Mouse (Mus musculus) adrenal gland, adult 2 months (tissue): Measurements from ENCODE around the gene Brf1. TPM values are rescaled to one million over a fixed set of nuclear protein-coding genes. Genes with fewer than 3 reads are reported as not detected.

Source experiments
- DNase-seq: peaks from one replicate; pipeline ENCODE4 v3.0.0; 2021
- long read RNA-seq: library from polyadenylated mRNA; stranded (forward); transcript quantifications from one replicate; pipeline ENCODE4 v2.0.0, GENCODE M21; 2021
- polyA plus RNA-seq: library from polyadenylated mRNA; depleted of rRNA; stranded (reverse); fragments of >200 nt; gene quantifications from 2 replicates; pipeline ENCODE4 v1.2.3, GENCODE M21; 2012; rRNA removed
- total RNA-seq, 2 experiments: library from RNA; stranded (reverse); gene quantifications; 2 replicates each; pipeline ENCODE4 v1.2.3; 2021

Brf1 gene
- total RNA-seq, result 10 to 100 TPM; 41.9 to 46.8 TPM
- polyA plus RNA-seq, result 70.6 and 71.2 TPM in 2 replicates
- long read RNA-seq, partial matches to known transcripts, result 1 of 10 reads
- long read RNA-seq, other reads (novel, unspliced or antisense), result 8 of 10 reads

- peak; percentile 99 for DNase-seq
These were observed at the start of gene Brf1 for GRCm38 (mm10) chr12:113000294-113001132. Gene Brf1 (minus strand): TSS chr12:113000704.

- no peak for DNase-seq
These were observed 49.3 kb upstream of the Brf1 start for GRCm38 (mm10) chr12:113049836-113050235.

- DNase-seq, result no peak
These were observed 47.6 kb upstream of the Brf1 start for GRCm38 (mm10) chr12:113048103-113048502.

- DNase-seq, result no peak
These were observed 46.4 kb upstream of the Brf1 start for GRCm38 (mm10) chr12:113046861-113047260.

- peak; percentile 18 for DNase-seq
These were observed 44.6 kb upstream of the Brf1 start for GRCm38 (mm10) chr12:113044916-113045677.

- DNase-seq, result no peak
These were observed 42.0 kb upstream of the Brf1 start for GRCm38 (mm10) chr12:113042543-113042942.

- DNase-seq, result peak; percentile 27
These were observed 41.3 kb upstream of the Brf1 start for GRCm38 (mm10) chr12:113041481-113042439.

GRCm38 (mm10) chr12:113038414-113038813 is 37.9 kb upstream of the Brf1 start:
- no peak for DNase-seq

- no peak for DNase-seq
These were observed 36.5 kb upstream of the Brf1 start for GRCm38 (mm10) chr12:113036996-113037395.

GRCm38 (mm10) chr12:113035093-113035492 is 34.6 kb upstream of the Brf1 start:
- DNase-seq, result no peak

- peak; percentile 23 for DNase-seq
These were observed 32.1 kb upstream of the Brf1 start for GRCm38 (mm10) chr12:113032296-113033250.

- no peak for DNase-seq
These were observed 30.9 kb upstream of the Brf1 start for GRCm38 (mm10) chr12:113031441-113031840.

- DNase-seq, result no peak
These were observed 30.5 kb upstream of the Brf1 start for GRCm38 (mm10) chr12:113030993-113031392.

- DNase-seq, result no peak
These were observed 29.5 kb upstream of the Brf1 start for GRCm38 (mm10) chr12:113030046-113030445.

GRCm38 (mm10) chr12:113028898-113029297 is 28.4 kb upstream of the Brf1 start:
- DNase-seq, result no peak

GRCm38 (mm10) chr12:113028067-113028466 is 27.6 kb upstream of the Brf1 start:
- no peak for DNase-seq

GRCm38 (mm10) chr12:113027495-113027894 is 27.0 kb upstream of the Brf1 start:
- no peak for DNase-seq

- no peak for DNase-seq
These were observed 26.1 kb upstream of the Brf1 start for GRCm38 (mm10) chr12:113026557-113026956.

GRCm38 (mm10) chr12:113023082-113023481 is 22.6 kb upstream of the Brf1 start:
- peak; percentile 61 for DNase-seq

- no peak for DNase-seq
These were observed 21.0 kb upstream of the Brf1 start for GRCm38 (mm10) chr12:113021488-113021887.
